Mouse (Mus musculus) megakaryocyte progenitor cell, adult 5-6 weeks (primary cell): ENCODE measurements at regions not wholly inside any gene's neighbourhood (a gene's known extent, or its start where the extent isn't known, plus 50 kb on each side); places are given as distances from the start of the nearest gene placed in this dataset.

Experiments
- ATAC-seq: replicated peaks from 2 replicates; pipeline ENCODE4 v1.8.0; 2016; ENCODE audit warnings: mild to moderate bottlenecking, moderate TSS enrichment, inconsistent platforms; ENCODE audit not compliant: poor library complexity

DNA sequence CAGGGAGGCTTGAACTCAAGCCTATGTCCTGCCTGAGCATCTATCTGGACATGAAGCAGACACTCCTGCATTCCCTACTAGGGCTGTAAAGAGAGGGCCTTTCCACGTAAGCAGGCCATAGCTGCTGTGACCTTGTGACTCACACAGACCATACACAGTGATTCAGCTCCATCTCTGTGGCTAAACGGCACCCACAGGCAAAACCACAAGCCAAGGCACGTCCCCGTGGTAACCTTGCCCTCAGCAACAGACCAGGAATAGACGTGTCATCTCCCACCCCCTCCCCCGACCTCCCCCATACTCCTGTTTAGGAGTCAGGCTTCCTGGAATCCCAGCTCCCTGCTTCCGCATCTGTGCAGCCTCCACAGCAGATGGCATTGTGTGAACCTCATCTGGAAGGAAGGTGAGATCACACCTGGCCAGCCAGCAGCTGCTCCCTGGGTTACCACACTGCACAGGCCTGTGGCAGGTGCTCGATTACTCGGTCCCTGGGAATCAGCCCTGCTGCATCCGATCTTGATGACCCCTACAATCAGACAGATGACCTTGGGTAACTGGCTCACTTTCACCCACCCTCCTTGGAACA lies 79.2 kb upstream of the Hand1 start:
- peak; percentile 88 for ATAC-seq

DNA sequence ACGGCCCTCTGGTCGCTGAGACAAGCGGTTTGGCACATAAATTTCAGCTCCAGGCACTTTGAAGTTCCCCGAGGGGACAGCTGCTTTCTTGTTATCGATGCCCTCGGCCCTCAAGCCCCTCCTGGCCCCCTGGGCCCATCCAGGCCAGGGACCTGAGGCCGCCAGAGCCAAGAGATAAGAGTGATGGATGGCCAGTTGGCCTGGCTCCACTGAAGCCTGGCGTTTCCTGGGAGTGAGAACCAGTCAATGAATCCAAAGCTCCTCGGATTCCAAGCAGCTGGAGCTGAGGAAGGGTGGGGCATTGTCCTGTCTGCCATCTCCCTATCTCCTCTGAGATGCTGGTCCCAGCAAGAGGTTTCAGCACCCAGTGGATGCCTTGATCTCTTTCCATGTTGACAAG lies 71.6 kb upstream of the Hand1 start:
- ATAC-seq, result no peak

DNA sequence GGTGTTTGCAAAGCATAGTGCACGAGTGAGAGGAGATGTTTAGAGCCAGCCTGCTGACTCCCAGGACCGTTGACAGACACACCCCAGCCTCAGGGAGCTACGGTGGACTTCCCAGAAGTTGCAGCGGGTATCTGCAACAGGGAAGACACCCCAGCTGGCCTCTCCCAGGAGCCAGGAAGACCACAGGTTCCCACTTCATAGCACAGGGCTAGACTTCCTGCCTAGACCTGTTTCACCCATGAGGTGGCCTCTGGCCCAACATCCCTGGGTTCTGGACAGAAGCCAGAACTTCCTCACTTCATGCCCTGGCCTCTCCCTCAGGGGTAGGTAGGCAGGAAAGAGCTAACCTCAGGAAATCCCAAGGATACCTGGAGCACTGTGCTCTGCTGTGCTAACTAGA lies 66.7 kb upstream of the Hand1 start:
- ATAC-seq, result peak; percentile 69

DNA sequence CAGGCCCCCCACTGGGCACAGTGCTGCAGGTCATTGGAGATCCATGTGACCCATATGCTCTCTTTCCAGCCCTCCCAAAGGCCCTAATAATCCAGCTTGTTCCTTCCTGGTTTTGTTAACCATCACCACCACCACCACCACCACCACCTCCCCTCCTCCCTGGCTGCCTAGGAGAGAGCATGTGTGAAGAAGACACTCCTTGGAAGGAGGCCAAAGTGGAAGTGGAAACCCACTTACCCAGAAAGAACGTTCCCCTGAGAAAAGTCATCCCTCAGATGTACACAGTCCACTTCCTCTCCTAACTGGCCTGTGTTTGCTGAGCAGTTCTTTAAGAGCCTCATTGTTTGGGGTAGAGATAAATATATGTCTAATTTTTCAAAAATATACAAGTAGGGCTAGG lies 62.9 kb upstream of the Hand1 start:
- ATAC-seq, result peak; percentile 71

DNA sequence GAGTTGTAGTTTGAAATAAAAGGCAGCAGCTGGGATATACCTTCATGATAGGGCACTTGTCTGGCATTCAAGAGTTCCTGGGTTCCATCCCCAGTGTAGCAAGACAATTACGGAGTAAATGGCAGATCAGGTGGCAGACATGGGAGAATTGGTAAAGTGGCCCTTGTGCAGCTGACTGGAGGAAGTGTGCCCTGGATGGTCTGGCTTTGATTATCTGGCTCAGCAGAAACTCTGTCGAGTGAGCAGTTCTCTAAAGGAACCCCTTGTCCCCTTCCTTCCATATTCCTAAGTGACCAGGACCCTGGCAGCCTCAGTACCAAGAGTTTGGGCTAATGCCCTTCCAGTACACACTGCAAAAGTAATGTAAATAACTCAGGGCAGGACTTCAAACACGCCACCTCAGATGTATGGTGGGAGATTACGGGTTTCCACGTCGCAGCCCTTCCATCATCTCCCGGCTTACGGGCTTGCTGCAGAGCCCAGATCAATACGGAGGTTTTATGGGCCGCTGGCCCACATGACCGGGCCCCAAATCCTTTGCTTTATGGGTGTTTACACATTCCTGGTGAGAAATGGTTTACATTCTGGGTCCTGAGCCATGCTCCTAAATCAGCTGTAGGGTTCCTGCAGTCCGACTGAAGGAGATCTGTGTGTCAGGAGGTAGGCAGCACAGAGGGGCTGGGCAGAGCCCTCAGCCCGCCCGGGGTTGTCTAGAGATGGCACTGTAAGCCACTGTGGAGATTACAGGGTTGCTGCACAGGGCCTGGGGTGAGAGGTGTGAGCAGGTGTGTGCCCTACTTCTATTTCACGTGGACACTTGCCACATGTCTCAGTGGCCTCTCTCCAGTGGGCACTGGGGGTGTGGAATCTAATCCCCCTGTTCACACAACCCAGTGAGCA lies 50.4 kb upstream of the Hand1 start:
- ATAC-seq, result no peak
